Mouse (Mus musculus) fat pad, adult 2 months (tissue): ENCODE results near the gene Esyt1.

Experiments used
- DNase-seq: peaks from one replicate; pipeline ENCODE4 v3.0.0-alpha.2; 2011; ENCODE audit warnings: low read depth, low spot score; ENCODE audit errors: extremely low read depth

Gene Esyt1

GRCm38 (mm10) chr10:128538340-128538870, 12.7 kb upstream of the Esyt1 start:
- no peak for DNase-seq

GRCm38 (mm10) chr10:128536266-128536940, 10.7 kb upstream of the Esyt1 start:
- no peak for DNase-seq

GRCm38 (mm10) chr10:128535624-128536265, 10.1 kb upstream of the Esyt1 start:
- no peak for DNase-seq

- no peak for DNase-seq
Measured at GRCm38 (mm10) chr10:128535206-128535605, 9.5 kb upstream of the Esyt1 start.

- no peak for DNase-seq
Measured at GRCm38 (mm10) chr10:128526366-128527356, 990 bp upstream of the Esyt1 start.

- DNase-seq = no peak
Measured at GRCm38 (mm10) chr10:128524732-128525662, 674 bp downstream of the Esyt1 start.

GRCm38 (mm10) chr10:128524111-128524731, 1.4 kb downstream of the Esyt1 start:
- no peak for DNase-seq

GRCm38 (mm10) chr10:128522351-128522750, 3.3 kb downstream of the Esyt1 start:
- no peak for DNase-seq

- DNase-seq = no peak
Measured at GRCm38 (mm10) chr10:128520591-128520990, 5.1 kb downstream of the Esyt1 start.

GRCm38 (mm10) chr10:128518833-128519232, 6.8 kb downstream of the Esyt1 start:
- no peak for DNase-seq

- DNase-seq = no peak
Measured at GRCm38 (mm10) chr10:128516677-128517076, 9.0 kb downstream of the Esyt1 start.

- DNase-seq = no peak
Measured at GRCm38 (mm10) chr10:128516029-128516428, 9.6 kb downstream of the Esyt1 start.

GRCm38 (mm10) chr10:128515044-128515443, 10.6 kb downstream of the Esyt1 start:
- no peak for DNase-seq

GRCm38 (mm10) chr10:128511761-128512160, 13.9 kb downstream of the Esyt1 start:
- DNase-seq = no peak

GRCm38 (mm10) chr10:128511189-128511588, 14.5 kb downstream of the Esyt1 start:
- DNase-seq = no peak

- DNase-seq = no peak
Measured at GRCm38 (mm10) chr10:128510301-128510700, 15.4 kb downstream of the Esyt1 start.

GRCm38 (mm10) chr10:128509831-128510230, 15.8 kb downstream of the Esyt1 start:
- DNase-seq = no peak

GRCm38 (mm10) chr10:128509203-128509602, 16.5 kb downstream of the Esyt1 start:
- DNase-seq = no peak

GRCm38 (mm10) chr10:128508260-128508659, 17.4 kb downstream of the Esyt1 start:
- DNase-seq = no peak

GRCm38 (mm10) chr10:128505974-128506373, 19.7 kb downstream of the Esyt1 start:
- DNase-seq = no peak
